Mouse (Mus musculus) granulocyte monocyte progenitor cell, adult 5-6 weeks (primary cell): ENCODE data around the gene Cdr2. TPM values are rescaled to one million over a fixed set of nuclear protein-coding genes. Genes with fewer than 3 reads are reported as not detected.
A peak's percentile ranks its signal among the peaks of the same experiment; 100 is the strongest.
"Not testable (repeated sequence)": the region's sequence is repeated elsewhere in the genome, so short reads cannot be mapped to it uniquely, and the experiment has no call there.

Experiments used
- ATAC-seq: replicated peaks from 2 replicates; pipeline ENCODE4 v1.8.0; 2016; ENCODE audit warnings: mild to moderate bottlenecking, moderate TSS enrichment, inconsistent platforms; ENCODE audit not compliant: poor library complexity, severe bottlenecking
- total RNA-seq, 2 experiments: library from RNA; stranded (forward) in 1 of 2; stranded (reverse) in 1 of 2; fragments of 200-712, 200-1000 nt in 1 of 2; fragments of >200 nt in 1 of 2; fragmentation: Nextera tagmentation in 1 of 2; gene quantifications; 2 replicates each; pipeline ENCODE4 v1.2.3; 2014 to 2017

The Cdr2 gene
- total RNA-seq, 2 experiments from 2014 or later, result 1.7 to 2.9 TPM

DNA sequence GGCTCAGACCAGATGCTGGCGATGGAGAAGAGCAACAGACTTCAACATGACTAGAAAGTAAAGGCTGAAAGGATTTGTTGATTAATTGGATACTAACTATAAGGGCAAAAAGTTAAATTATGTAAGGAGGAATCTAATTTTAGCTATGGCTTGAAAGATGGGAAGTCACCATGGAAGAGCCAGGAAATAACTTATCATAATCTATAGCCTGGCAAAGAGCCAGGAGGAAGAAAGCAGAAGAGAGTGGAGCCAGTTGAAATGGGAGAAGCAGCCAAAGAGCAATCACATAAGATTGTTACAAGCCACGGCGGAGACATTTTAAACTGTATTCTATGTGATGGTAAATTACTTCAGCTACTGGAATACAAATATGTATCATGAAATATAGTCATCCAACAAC, 8.1 kb downstream of the Cdr2 start:
- ATAC-seq, result no peak

DNA sequence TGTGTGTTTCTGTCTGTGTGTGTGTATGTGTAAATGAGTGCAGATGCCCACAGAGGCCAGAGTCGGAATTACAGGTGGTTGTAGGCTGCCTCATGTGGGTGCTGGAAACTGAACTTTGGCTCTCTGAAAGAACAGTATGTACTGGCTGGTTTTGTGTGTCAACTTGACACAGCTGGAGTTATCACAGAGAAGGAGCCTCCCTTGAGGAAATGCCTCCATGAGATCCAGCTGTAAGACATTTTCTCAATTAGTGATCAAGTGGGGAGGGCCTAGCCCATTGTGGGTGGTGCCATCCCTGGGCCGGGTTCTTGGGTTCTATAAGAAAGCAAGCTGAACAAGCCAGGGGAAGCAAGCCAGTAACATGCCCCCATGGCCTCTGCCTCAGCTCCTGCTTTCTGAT, 9.6 kb downstream of the Cdr2 start:
- ATAC-seq, result not testable (repeated sequence)

DNA sequence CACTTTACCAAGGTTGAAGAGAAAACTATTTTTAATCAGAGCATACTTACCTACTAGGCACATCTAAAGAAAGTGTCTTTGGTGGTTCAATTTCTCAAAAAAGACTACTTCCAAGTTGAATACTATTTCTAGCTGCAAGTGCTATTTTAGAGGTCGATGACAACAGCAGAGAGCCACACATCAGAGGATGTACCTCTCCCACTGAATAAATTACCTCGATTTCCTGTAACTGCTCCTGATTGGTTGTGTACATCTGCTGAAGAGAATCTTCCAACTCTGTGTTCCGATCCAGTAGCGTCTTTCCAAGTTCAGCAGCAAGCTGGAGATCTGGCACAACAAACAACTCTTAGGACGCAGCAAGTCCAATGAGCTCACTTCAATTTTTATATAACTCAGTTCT, 12.0 kb downstream of the Cdr2 start:
- ATAC-seq, result no peak

DNA sequence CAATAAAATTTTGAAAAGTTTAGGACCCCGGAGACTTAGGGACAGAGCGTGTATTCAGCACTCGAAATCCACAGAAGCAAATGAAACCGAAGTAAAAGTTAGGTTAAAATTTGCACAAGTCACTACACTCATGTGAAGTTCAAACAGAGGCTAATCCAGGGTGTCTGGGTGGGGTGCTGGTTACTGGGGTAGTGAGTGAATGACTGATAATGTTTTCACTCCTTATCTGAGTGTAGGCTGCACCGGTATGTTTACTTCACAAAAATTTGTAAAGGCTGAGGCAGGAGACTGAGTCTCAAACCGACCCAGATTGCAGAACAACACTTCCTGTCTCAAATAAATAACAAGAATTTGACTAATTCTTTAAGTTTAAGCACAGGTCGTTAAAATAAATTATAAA, 12.9 kb downstream of the Cdr2 start:
- ATAC-seq, result no peak

DNA sequence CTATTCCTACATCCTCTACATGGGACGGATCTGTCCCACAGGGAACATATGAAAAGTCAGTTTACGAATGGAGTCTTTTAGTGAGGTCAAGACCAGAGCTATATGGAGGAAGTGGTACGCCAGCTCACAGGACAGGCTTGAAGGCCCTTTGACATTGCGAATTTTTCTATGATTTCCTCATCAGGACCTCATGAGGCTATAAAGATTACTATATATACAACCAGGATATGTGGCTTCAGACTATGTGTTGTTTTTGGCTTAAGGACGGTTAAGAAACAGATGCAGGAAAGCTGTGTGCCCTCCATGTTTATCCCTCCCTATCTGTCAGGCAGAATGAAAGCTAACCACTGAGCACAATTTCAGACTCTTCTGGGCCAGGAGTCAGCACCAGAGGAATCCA, 19.0 kb downstream of the Cdr2 start:
- no peak for ATAC-seq

- ATAC-seq, result no peak
These were observed 20.2 kb downstream of the Cdr2 start for GRCm38 (mm10) chr7:120961893-120962292.

DNA sequence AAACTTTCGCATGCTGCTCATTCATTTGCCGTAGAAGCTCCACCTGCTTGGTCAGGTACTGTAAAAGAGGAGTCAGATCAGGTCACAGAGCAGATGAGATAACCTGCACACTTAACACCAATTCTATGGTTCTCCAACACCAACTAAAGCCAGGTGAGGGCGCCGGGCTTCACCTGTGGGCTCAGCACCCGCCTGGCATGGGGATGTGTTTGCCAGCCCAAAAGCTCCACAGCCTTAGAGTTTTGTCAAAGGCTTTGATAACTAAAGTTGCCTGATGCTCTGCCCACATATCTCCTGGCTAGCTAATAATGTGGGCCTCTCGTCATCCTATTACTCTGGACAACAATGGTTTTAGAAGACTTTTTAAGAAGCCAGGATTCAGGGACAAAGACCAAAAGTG, 21.5 kb downstream of the Cdr2 start:
- ATAC-seq, result no peak

DNA sequence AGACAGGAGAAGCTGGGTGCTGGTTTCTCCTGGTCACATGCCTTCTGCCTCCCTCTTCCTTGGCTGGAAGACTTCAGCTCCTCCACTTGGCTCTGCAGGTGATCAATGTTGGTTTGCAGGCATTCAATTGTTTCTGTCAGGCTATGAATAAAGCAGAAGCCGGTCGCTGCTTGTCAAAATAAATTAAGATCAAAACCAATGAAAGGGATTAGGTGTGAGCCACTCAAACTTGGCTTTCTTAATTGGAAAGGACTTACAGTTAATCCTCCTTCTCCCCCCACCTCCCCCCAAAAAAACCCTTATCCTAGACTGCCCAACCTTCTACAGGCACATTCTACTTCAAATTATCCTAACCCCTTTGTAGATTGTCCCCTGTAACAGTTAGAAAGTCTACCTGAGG, 22.0 kb downstream of the Cdr2 start:
- no peak for ATAC-seq

- not testable (repeated sequence) for ATAC-seq
These were observed 28.5 kb downstream of the Cdr2 start for GRCm38 (mm10) chr7:120953591-120953990.

DNA sequence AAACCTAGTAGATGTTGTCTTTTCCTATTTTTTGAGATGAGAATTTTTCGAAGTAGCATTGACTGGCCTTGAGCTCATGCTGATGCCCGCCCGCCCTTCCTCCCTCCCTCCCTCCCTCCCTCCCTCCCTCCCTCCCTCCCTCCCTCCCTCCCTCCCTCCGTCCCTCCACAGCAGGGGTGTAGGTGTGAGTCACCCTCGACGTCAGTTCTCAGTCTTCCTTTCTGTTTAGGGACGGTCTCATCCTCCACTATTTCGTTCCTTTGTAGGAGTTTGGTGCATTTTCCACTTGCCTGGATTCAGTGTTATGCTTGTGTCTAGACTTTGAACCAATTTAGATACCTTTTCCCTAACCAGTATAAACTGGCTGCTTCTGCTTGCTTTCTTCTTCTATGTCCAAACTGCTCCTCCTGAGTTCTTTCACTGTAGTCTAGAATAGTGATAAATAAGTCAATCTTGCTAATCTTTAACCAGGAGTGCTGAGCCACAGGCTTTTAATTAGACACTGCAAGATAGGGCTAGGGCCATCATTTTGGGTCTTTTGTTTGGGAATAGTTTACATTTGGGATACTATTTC, 38.1 kb downstream of the Cdr2 start:
- ATAC-seq, result no peak

- no peak for ATAC-seq
These were observed 39.6 kb downstream of the Cdr2 start for GRCm38 (mm10) chr7:120942506-120942905.

DNA sequence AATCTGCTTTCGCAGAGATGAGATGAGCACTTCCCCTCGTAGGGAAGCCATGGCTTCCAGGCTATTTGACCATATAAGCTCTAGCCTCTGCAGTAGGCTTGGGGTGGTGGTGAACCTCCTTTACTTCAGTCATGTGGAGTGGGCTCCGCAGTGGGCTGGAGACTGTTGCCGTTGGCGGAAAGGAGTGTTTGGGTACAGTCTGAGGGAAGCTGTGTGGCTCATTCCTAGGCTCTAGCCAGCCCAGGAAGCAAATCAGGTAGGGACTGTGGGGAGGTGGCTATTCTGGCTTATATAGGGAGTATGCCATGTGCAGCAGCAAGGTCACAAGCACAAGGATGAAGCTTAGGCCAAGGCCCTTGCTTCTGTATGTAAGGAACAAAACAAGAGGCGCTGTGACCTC, 40.9 kb downstream of the Cdr2 start:
- no peak for ATAC-seq

DNA sequence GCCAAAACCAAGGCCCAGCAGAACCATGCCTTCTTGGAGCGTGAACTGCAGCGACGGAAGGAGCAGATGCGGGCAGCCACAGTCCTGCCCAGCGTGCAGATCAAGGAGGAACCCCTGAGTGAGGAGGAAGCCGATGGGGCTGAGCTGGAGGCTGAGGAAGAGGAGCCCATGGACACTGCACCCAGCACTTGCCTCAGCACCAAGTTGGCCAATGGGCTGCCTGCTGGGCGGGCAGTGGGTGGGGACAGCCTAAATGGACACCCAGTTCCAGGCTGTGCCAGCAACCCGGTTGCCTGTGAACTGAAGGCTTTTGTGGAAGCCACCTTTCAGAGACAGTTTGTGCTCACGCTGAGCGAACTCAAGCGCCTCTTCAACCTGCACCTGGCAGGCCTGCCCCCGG, 41.8 kb downstream of the Cdr2 start:
- ATAC-seq, result no peak

- no peak for ATAC-seq
These were observed 43.9 kb downstream of the Cdr2 start for GRCm38 (mm10) chr7:120938206-120938605.

DNA sequence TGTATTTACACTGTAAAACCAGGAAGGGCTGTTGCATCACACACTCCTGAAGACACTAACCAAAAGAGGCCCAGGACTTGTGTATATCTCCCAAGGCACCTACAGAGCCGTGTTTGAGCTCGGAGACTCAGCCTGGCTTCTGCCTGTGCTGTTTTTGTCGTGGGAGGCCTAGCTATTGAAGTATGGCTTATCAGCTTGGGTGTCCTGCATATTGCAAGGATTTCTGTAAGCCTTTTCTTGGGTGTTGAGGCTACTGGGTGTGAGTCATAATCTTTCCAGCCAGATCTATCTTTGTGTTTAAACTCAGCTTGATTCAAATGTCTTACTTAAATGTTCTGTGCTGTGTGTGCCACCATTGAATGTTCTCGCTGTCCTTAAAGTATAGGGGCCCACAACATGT, 45.6 kb downstream of the Cdr2 start:
- no peak for ATAC-seq

DNA sequence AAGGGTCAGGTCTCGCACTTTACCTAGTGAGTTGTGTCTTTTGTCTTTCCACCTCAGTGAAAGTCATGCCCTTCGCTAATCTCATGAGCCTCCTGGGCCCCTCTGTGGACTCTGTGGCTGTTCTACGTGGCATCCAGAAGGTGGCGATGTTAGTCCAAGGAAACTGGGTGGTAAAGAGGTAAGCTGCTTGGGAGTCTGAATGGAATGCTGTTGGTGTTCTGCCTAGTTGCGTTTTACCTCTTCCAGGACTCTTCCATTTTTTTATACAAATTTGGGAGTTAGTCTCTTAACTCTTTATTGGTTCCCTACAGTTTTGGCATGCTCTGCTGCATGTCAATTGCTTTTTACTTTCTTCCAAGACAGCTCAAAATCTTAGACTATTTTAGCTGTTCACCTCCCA, 47.4 kb downstream of the Cdr2 start:
- peak; percentile 81 for ATAC-seq

GRCm38 (mm10) chr7:120933680-120934195, 48.4 kb downstream of the Cdr2 start:
- no peak for ATAC-seq

- no peak for ATAC-seq
These were observed 49.0 kb downstream of the Cdr2 start for GRCm38 (mm10) chr7:120933110-120933509.

- peak; percentile 76 for ATAC-seq
These were observed 63.6 kb downstream of the Cdr2 start for GRCm38 (mm10) chr7:120918526-120918962.

DNA sequence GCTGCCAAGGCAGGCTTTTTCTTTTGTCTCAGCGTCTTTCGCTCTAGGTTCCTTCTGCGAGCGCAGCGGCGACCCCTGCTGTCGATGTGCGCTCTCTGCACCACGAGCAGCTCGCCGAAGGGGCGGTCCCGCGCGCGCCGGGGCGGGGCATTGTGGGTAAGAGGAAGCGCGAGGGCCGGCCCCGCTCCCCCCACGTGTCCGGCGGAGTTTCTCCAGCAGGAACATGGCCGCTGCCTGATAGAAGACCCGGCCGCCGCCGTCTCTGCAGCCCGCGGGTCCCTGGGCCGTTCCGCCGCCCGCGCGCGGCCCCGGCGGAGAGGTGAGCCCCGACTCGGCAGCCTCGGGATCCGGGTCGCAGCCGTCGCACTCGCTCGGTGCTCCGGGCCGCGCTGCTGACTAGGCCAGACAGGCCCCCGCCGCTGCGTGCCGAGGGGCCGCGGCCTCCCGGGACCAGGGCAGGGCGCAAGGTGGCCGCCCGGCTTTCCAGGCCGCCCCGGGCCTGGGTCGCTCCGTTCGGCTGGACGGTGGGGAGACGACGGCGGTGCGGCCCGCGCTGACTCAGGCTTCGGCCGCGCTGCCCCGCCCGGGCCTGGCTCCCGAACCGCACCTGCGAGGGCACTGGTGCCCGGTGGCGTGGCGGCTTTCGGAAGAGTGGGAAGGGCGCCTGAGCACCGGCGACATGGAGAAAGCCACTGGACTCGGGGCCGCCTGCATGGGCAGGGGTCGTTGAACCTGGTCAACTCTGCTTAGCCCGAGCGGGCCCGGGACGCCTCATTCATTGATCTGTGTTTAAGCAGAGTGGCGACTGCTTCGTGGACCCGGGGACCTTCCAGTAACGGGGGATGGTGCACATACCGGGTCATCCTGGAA, 64.3 kb downstream of the Cdr2 start, which contains the start of gene Polr3e:
Gene Polr3e, plus strand, starts transcription at position 153 of the 870 bp plus-strand sequence.
- peak; percentile 94 for ATAC-seq

DNA sequence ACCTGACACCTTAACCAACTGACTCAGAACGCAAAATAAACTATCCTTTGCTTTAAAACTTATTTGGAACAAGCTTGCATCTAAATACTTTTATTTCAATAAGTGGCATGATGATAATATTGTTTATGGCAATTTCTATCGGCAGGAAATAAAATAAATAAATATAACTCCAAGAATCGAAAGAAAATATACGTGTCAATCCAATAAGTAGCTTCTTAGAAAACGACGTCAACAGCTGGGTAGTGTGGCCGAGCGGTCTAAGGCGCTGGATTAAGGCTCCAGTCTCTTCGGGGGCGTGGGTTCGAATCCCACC, 64.9 kb downstream of the Cdr2 start:
- ATAC-seq, result no peak
